Mouse (Mus musculus) liver, embryonic 14.5 days (tissue): ENCODE data around the gene 4933430I17Rik.

Source experiments
- CTCF ChIP-seq: IDR thresholded peaks from 2 replicates; pipeline ENCODE4 v1.5.1; 2016; ENCODE audit warnings: antibody characterized with exemption, low read depth, control low read depth
- EP300 ChIP-seq: IDR thresholded peaks from 2 replicates; pipeline ENCODE4 v1.6.1; 2016; ENCODE audit warnings: antibody characterized with exemption, low read depth

DNA sequence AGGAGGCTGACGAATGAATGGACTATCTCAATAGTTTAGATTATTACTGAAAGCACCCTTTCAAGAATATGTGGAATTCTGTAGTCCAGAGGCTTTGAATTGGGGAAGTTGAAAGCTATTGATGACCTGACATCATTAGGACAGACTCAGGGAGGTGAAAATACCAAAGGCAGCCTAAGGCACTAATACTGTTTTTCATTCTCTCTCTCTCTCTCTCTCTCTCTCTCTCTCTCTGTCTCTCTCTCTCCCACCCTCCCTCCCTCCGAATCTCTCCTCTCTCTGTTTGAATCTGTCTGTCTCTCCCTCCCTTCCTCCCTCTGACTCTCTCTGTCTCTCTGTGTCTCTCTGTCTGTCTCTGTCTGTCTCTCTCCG is 36.4 kb downstream of the 4933430I17Rik start:
- TF ChIP-seq CTCF (no peak), EP300 (no peak)
